Mouse (Mus musculus) hindbrain, embryonic 10.5 days (tissue): ENCODE data around the gene Haghl. TPM values are rescaled to one million over a fixed set of nuclear protein-coding genes. Genes with fewer than 3 reads are reported as not detected.
"Not testable (repeated sequence)": the region's sequence is repeated elsewhere in the genome, so short reads cannot be mapped to it uniquely, and the experiment has no call there.

Experiments used
- DNase-seq: peaks from one replicate; pipeline ENCODE4 v3.0.0-alpha.2; 2017; ENCODE audit warnings: low spot score
- H3K27ac ChIP-seq: fragments of 300-500 bp; sonication (generic); 2 replicates; pipeline ENCODE4 v1.5.1; 2016; ENCODE audit warnings: mild to moderate bottlenecking, moderate library complexity
- H3K27me3 ChIP-seq: fragments of 300-500 bp; sonication (generic); 2 replicates; pipeline ENCODE4 v1.6.1; 2016; ENCODE audit warnings: mild to moderate bottlenecking; ENCODE audit not compliant: poor library complexity, insufficient read depth, severe bottlenecking
- H3K36me3 ChIP-seq: fragments of 300-500 bp; sonication (generic); 2 replicates; pipeline ENCODE4 v1.6.1; 2016; ENCODE audit warnings: mild to moderate bottlenecking, moderate library complexity
- H3K4me1 ChIP-seq: fragments of 300-500 bp; sonication (generic); replicated peaks from 2 replicates; pipeline ENCODE4 v1.6.1; 2016; ENCODE audit warnings: mild to moderate bottlenecking
- H3K4me3 ChIP-seq: fragments of 300-500 bp; sonication (generic); 2 replicates; pipeline ENCODE4 v1.5.1; 2016; ENCODE audit warnings: mild to moderate bottlenecking, moderate library complexity
- H3K9me3 ChIP-seq: fragments of 300-500 bp; sonication (generic); 2 replicates; pipeline ENCODE4 v1.6.1; 2016; ENCODE audit warnings: mild to moderate bottlenecking, moderate library complexity
- WGBS: fragments of 180-500 bp; shearing (Covaris S2); methylation state at CpG from one replicate; pipeline ENCODE4 v1.1.7; 2016; 5-methylcytosine and 5-hydroxymethylcytosine counted together
- polyA plus RNA-seq: library from polyadenylated mRNA; unstranded; fragments of >200 nt; fragmentation: Nextera tagmentation; extraction: Ambion mirVana; gene quantifications from 2 replicates; pipeline ENCODE4 v1.2.1, GENCODE M21; 2016

Gene Haghl
- polyA plus RNA-seq, 1 experiment from 2014 or later, result 88.5 TPM

DNA sequence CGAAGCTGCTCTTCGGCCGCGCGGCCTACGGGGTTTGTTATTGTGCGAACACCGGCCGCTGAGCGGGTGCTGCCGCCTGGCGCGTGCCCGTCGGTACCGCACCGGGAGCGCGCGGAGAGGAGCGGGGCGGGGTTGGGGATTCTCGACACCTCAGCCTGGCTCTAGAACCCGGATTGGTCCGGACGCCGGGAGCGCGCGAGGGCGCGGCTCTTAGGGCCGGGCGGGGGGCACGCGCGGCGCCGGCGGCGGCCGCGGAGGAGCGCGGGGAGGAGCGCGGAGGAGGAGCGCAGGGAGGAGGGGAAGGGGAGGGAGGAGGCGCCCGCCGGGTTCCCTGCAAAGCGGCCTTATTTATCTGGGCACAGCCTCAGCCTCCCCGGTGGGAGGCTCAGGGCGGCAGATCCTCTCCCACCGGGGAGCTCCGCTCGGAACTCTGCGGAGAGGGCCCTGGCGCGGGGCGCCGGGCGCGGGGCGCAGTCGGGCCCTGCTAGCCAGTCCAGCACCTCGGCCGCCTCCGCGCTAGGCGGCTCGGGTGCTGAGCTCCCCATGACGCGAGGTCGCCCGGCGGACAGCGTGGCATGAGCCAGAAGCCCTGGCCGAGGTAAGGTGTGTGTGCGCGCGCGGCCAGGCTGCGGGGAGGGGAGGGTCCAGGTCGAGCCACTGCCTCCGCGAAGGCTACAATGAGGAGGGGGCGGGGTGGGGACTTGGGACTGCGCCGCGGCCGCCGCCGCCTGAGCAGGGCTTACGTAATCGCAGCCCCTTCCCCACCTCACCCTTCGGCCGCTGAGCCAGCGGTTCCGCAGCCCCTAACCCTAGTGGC is 23.5 kb upstream of the Haghl start, which contains the start of gene Fbxl16:
Gene Fbxl16 (plus strand): TSS at position 297 of the 817 bp plus-strand sequence.
- H3K36me3 ChIP-seq, result no peaks in the 10 kb centered on the region
- DNase-seq, result peak; percentile 86
- WGBS, result under 1% methylated on average over 95 of the region's 100 CpGs
- H3K9me3 ChIP-seq, result no peaks in the 10 kb centered on the region
- peaks cover 62% of the 10 kb centered on the region for H3K27me3 ChIP-seq
- H3K4me1 ChIP-seq, result peaks cover 53% of the 10 kb centered on the region
- H3K4me3 ChIP-seq, result peak within 1 kb of the TSS; percentile 87
- H3K27ac ChIP-seq, result peak within 1 kb of the TSS; percentile 97

DNA sequence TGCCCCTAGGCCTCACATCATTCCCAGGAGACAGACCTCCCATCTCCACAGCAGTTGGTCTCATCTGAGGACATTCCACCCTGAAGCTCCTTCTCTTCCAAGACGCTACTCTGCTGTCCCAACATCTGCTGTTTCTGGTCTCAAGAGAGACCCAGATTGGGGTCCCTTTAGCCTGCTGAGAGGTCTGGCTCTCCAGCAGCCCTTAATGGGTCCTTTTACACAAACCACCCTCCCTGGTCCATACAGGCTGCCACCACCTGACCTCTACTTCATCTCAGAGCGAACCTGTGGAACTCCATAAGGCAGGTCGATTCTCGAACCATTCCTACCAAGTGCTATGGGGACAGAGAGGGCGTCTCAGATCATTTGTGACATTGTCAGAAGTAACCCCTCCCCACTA is 22.6 kb upstream of the Haghl start:
- Histone ChIP-seq H3K36me3 (no peaks in the 10 kb centered on the region), H3K4me3 (peak overlapping the region; percentile 87), H3K9me3 (no peaks in the 10 kb centered on the region), H3K4me1 (peaks cover 57% of the 10 kb centered on the region), H3K27ac (peak overlapping the region; percentile 97), H3K27me3 (peaks cover 57% of the 10 kb centered on the region)
- no peak for DNase-seq
- WGBS, result 39% methylated on average over 5 of the region's 5 CpGs

DNA sequence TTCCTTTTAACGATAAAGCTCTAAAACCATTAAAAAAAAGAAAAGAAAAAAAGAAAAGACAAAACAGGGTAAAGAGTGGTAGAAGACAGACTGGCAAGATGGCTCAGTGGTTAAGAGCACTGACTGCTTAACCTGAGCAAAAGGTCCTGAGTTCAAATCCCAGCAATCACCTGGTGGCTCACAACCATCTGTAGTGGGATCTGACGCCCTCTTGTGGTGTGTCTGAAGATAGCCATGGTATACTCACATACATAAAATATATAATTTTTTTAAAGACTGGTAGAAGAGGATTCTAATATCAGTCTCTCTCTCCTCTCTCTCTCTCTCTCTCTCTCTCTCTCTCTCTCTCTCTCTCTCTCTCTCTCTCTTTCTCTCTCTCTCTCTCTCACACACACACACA is 22.0 kb upstream of the Haghl start:
- not testable (repeated sequence) for H3K36me3 ChIP-seq, DNase-seq, H3K27ac ChIP-seq, H3K4me3 ChIP-seq, H3K9me3 ChIP-seq
- 44% methylated on average over 2 of the region's 2 CpGs for WGBS
- Histone ChIP-seq H3K27me3 (peaks cover 52% of the 10 kb centered on the region), H3K4me1 (peaks cover 59% of the 10 kb centered on the region)

DNA sequence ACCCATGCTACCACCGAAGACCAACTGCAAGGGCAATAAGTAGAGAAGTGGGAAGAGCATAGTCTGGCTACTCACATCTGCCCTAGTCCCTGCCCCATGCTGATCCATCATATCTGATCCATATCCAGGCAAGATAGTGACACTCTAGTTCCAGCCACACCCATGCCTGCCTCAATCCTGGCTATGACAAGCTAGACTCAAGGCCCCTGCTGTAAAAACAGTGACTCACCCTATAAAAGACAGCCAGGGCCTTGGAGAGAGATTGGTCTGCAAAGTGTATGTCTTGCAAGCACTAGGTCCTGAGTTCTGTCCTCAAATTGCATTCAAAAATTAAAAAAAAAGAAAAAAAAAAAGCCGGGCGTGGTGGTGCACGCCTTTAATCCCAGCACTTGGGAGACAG is 21.0 kb upstream of the Haghl start:
- Histone ChIP-seq H3K4me3 (no peak overlapping the region), H3K36me3 (no peaks in the 10 kb centered on the region), H3K27me3 (peaks cover 45% of the 10 kb centered on the region), H3K27ac (no peak overlapping the region), H3K4me1 (peaks cover 62% of the 10 kb centered on the region), H3K9me3 (no peaks in the 10 kb centered on the region)
- WGBS, result 87% methylated on average over 4 of the region's 4 CpGs
- DNase-seq, result no peak

DNA sequence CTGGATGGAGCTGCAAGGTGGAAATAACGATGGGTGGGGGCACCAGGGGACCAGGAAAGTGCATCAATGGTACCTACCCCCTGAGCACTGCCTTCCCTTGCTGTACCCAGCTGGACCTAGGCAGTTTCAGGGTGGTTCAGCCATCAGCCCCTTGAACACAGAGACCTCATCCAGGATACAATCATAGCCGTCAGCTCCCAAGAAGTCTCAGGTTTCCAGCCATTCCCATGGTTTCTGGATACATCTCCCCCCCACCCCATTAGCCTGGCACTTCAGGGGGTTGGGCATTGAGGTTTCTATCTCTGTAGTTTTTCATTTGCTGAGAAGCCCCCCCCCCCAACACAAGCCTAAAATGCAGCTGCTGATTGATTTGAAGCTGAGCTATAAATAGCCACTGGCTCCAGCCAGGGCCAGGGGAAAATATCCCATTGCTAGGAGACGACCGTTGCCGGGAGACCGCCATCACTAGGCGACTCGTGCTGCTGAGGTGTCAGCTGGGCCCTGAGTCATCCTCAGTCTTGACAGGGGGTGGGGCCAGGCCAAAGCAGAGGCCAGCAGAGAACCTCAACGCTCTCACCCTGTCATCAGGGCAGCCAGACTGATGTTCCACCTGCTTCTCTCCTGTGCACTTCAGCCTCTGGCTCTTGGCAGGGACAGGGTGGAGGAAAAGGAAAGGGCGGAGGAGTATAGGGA is 17.5 kb upstream of the Haghl start:
- H3K4me1 ChIP-seq, result peaks cover 33% of the 10 kb centered on the region
- no peaks in the 10 kb centered on the region for H3K9me3 ChIP-seq
- 13% methylated on average over 10 of the region's 10 CpGs for WGBS
- H3K4me3 ChIP-seq, result peak overlapping the region; percentile 22
- H3K36me3 ChIP-seq, result no peaks in the 10 kb centered on the region
- H3K27me3 ChIP-seq, result peaks cover 12% of the 10 kb centered on the region; the same call in 1 of the 2 replicates
- peak; percentile 94 for DNase-seq
- peak overlapping the region; percentile 84 for H3K27ac ChIP-seq

DNA sequence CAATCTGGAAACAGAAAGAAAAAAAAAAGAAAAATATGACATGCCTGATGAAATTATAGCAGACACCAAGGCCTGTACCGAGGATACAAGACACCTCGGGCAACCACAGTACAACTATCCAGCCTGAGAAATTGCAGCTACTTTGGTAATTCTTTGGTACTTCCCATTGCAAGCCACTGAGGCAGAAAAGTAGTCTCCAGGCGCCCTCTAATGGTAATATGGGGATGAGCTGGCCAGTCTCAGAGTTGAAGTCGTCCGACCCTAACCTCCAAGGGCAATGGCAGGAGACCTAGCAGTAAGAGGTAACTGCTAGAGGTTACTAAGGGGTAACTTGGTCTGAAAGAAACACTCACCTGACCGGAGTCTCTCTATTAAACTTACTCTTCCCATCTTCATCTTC is 15.6 kb upstream of the Haghl start:
- no peaks in the 10 kb centered on the region for H3K9me3 ChIP-seq
- H3K36me3 ChIP-seq, result no peaks in the 10 kb centered on the region
- 11% methylated on average over 6 of the region's 6 CpGs for WGBS
- H3K27ac ChIP-seq, result no peak overlapping the region
- peak; percentile 73 for DNase-seq
- peaks cover 46% of the 10 kb centered on the region for H3K4me1 ChIP-seq
- H3K4me3 ChIP-seq, result no peak overlapping the region
- peaks cover 8% of the 10 kb centered on the region; the same call in 1 of the 2 replicates for H3K27me3 ChIP-seq

DNA sequence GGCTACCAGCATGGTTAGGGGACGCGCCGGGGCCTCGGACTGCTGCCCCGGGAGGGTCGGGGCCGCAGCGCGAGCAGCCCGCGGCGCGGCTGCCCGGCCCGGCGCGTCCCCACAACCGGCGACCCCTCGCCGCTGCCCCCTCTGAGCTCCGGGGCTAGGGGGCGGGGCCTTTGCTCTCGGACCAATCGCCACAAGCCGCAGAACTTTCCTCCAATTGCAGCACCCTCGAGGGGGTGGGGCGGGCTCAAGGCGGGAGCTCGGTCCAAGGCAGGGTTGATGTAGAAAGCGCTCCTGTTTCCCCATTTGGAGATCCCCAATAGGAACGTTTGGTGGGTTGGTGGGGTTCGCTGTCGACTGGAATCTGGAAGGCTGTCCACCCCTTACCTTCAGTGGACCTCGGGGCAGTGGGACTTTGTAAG is 11.5 kb upstream of the Haghl start, which contains the start of gene Metrn:
Gene Metrn (minus strand): TSS at position 186 of the 419 bp plus-strand sequence.
- Histone ChIP-seq H3K4me3 (peak within 1 kb of the TSS; percentile 86), H3K27ac (peak within 1 kb of the TSS; percentile 95), H3K4me1 (peaks cover 63% of the 10 kb centered on the region), H3K36me3 (peaks cover 26% of the 10 kb centered on the region), H3K9me3 (no peaks in the 10 kb centered on the region), H3K27me3 (peaks cover 5% of the 10 kb centered on the region; the same call in 1 of the 2 replicates)
- DNase-seq, result peak; percentile 94
- under 1% methylated on average over 35 of the region's 35 CpGs for WGBS

DNA sequence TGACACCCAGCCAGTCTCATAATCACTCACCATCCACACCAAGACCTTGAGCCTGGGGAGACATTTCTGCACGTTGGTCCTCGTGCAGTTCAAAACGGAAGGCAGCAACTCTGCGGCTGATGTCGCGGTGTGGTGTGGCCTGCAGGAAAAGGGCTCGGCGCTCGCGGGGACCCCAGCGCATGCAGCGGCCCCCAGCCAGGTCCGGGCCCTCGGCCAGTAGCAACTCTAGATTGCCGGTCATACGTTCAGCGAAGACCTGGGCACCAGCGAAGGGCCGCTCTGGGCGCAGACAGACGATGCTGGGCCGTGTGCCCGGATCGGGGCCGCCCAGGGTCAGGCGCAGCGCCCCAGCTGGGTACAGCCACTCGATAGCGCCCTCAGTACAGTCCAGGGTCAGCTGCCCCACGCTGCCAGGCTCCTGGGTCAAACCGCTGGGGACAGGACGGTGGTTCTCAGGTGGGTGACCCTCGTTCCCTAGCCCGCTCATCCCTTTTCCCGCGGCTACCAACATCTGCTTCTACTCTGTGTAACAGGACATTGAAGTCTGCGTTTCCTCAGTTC is 10.8 kb upstream of the Haghl start:
- DNase-seq, result no peak
- Histone ChIP-seq H3K4me3 (peak overlapping the region; percentile 86), H3K36me3 (peaks cover 26% of the 10 kb centered on the region), H3K27ac (peak overlapping the region; percentile 95), H3K4me1 (peaks cover 66% of the 10 kb centered on the region), H3K9me3 (no peaks in the 10 kb centered on the region), H3K27me3 (peaks cover under 1% of the 10 kb centered on the region; the same call in 1 of the 2 replicates)
- under 1% methylated on average over 37 of the region's 37 CpGs for WGBS

DNA sequence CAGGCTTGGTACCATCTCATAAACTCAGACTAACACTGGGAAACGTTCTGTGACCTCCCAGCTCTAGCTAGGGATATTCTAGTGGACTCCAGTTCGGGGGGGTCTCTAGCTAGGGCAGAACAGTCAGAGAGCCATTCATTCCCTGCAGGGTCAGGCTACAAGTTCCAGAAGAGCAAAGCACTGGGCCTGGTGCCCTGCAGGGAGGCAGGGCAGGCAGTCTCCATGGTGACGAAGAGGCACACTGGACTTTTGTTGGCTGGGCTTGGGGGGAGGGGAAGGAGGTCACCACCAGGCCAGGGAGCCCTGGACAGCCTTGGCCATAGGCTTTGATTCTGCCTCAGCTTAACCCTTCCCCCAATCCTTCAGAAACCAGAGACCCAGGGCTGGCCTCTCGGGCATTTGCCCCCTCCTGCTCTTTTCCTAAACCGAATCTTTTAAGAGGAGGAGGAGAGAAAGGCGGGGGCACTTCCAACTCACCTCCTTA is 10.2 kb upstream of the Haghl start, which contains the start of gene AC134908.4:
Gene AC134908.4 (minus strand): TSS at position 51 of the 484 bp plus-strand sequence.
- no peaks in the 10 kb centered on the region for H3K27me3 ChIP-seq
- peaks cover 68% of the 10 kb centered on the region for H3K4me1 ChIP-seq
- peak within 1 kb of the TSS; percentile 86 for H3K4me3 ChIP-seq
- H3K36me3 ChIP-seq, result peaks cover 27% of the 10 kb centered on the region
- WGBS, result 2% methylated on average over 6 of the region's 6 CpGs
- no peaks in the 10 kb centered on the region for H3K9me3 ChIP-seq
- H3K27ac ChIP-seq, result peak within 1 kb of the TSS; percentile 95
- peak; percentile 95 for DNase-seq

DNA sequence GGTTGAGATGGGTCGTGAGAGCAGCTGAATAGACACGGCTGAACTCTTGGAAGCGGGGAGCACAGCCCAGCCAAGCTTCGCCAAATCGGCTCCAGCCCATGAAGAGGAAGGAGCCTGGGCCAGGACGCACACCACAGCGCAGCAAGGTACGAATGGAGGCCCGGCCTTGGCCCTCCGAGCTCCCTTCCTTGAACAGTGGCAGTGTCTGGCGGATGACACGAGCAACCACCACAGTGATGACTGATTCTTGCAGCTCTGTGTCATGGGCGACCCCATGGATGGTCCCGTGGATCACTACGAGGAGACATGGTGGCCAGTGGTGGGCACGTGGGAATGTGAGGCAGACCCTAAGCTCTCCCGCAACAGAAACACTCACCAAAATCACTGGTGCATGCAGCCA is 9.5 kb upstream of the Haghl start:
- 53% methylated on average over 17 of the region's 17 CpGs for WGBS
- H3K4me1 ChIP-seq, result peaks cover 72% of the 10 kb centered on the region
- no peak for DNase-seq

DNA sequence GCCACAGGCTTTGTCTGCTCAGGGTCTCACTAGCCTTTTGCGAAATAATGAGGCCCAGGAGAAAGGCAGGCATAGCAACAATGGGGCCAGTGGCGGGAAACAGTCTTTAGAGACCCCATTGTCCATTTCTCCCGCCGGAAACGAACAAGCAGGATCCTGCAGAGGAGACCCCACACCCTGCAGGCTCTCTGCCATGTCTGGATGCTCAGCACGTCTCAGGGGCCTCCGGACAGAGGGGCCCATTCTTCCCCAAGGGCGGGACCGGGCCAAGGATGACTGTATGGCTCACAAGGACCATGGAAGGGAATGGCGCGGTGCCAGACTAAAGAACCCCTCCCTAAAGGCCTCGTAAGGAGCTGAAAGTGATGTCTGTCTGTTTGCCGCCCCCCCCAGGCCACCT is 8.7 kb upstream of the Haghl start:
- Histone ChIP-seq H3K27ac (peak overlapping the region; percentile 95), H3K9me3 (no peaks in the 10 kb centered on the region), H3K36me3 (peaks cover 39% of the 10 kb centered on the region), H3K27me3 (no peaks in the 10 kb centered on the region), H3K4me3 (peak overlapping the region; percentile 86), H3K4me1 (peaks cover 72% of the 10 kb centered on the region)
- peak; percentile 68 for DNase-seq
- WGBS, result 25% methylated on average over 13 of the region's 13 CpGs

More for the DNA sequence above, 9.5 kb upstream of the Haghl start:
- Histone ChIP-seq H3K36me3 (peaks cover 31% of the 10 kb centered on the region), H3K9me3 (no peaks in the 10 kb centered on the region), H3K27me3 (no peaks in the 10 kb centered on the region), H3K27ac (peak overlapping the region; percentile 95), H3K4me3 (peak overlapping the region; percentile 86)

DNA sequence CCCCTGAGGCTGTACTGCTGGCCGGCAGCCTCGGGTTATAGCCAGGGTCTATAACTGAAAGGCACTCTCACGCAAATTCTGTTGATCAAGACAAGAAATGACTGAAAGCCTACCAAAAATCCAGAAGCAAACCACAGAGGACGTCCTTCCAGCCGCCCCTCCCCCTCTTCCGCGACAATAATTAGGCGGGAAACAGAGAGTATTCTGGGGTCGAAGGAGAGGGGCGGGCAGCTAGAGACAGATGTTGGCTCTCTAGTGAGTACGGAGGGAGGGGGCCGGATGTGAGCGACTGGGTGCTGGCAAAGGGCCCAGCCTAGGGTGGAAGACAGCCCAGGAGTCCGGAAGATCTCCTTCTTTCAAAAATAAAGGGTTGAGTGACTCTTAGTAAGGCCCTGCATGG is 7.1 kb upstream of the Haghl start, which contains the start of gene Fam173a:
Gene Fam173a (minus strand): TSS at position 287 of the 400 bp plus-strand sequence.
- 2% methylated on average over 14 of the region's 14 CpGs for WGBS
- Histone ChIP-seq H3K4me1 (peaks cover 73% of the 10 kb centered on the region), H3K4me3 (peak within 1 kb of the TSS; percentile 86), H3K9me3 (no peaks in the 10 kb centered on the region), H3K27me3 (no peaks in the 10 kb centered on the region), H3K27ac (peak within 1 kb of the TSS; percentile 95), H3K36me3 (peaks cover 55% of the 10 kb centered on the region)
- DNase-seq, result peak; percentile 71
